Mouse (Mus musculus) testis, adult 2 months (tissue): ENCODE measurements at regions not wholly inside any gene's neighbourhood (a gene's known extent, or its start where the extent isn't known, plus 50 kb on each side); places are given as distances from the start of the nearest gene placed in this dataset.

Experiments used
- CTCF ChIP-seq: fragments of 200-500 bp; IDR thresholded peaks from 2 replicates; pipeline ENCODE4 v1.5.1; 2012; ENCODE audit warnings: low read depth, mild to moderate bottlenecking, inconsistent platforms, low read length, moderate library complexity; ENCODE audit not compliant: control insufficient read depth, insufficient read depth, insufficient replicate concordance
- POLR2A ChIP-seq: fragments of 200-500 bp; IDR thresholded peaks from 2 replicates; pipeline ENCODE4 v1.6.1; 2012; ENCODE audit warnings: low read depth, mild to moderate bottlenecking, inconsistent platforms, low read length, moderate library complexity; ENCODE audit not compliant: control insufficient read depth

- TF ChIP-seq CTCF (no peak), POLR2A (no peak)
These were observed 586.0 kb upstream of the Pitx2 start for GRCm38 (mm10) chr3:128613657-128614056.
